Mouse (Mus musculus) C2C12 (cell line): Measurements from ENCODE around the gene Helz2.

Experiments
- CTCF ChIP-seq: IDR thresholded peaks from one replicate; pipeline ENCODE4 v1.5.1; 2011; ENCODE audit not compliant: control insufficient read depth, insufficient read depth, insufficient read length
- MAX ChIP-seq: IDR thresholded peaks from one replicate; pipeline ENCODE4 v1.6.1; 2011; ENCODE audit warnings: mild to moderate bottlenecking, control low read depth
- MYOG ChIP-seq: IDR thresholded peaks from one replicate; pipeline ENCODE4 v1.6.1; 2011; ENCODE audit not compliant: control insufficient read depth, insufficient read length; ENCODE audit errors: extremely low read depth

DNA sequence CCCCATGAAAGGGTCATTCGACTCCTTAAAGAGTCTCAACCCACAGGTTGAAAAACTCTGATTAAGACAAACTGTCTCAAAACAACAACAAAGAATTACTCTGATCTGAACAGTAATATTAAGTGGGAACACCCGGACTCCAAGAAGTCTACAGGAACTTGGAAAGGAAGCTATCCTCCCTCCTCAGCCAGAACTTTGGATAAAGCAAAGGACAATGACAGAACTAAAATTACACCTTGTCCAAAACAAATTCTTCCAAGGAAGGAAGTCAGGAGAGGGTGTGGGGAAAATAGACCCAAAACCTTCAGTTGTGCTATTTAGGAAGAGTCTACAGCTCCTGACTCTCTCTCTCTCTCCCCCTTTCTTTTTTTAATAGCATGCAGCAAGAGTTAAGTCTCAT, 30.3 kb upstream of the Helz2 start:
- no peak for TF ChIP-seq CTCF
- TF ChIP-seq MAX, result no peak
- no peak for TF ChIP-seq MYOG
